Mouse (Mus musculus) neutrophil, adult 5-6 weeks (primary cell): ENCODE results near the gene Phactr3. TPM values are rescaled to one million over a fixed set of nuclear protein-coding genes. Genes with fewer than 3 reads are reported as not detected.

Experiments used
- ATAC-seq: fragments of 151-379, 151-347 bp; 2 replicates; pipeline ENCODE4 v1.8.0; 2017; ENCODE audit warnings: mild to moderate bottlenecking, moderate TSS enrichment; ENCODE audit not compliant: insufficient number of reproducible peaks, poor library complexity, low FRiP score, severe bottlenecking; ENCODE audit errors: extremely low read depth
- total RNA-seq: library from RNA; stranded (forward); fragments of 200-1000 nt; gene quantifications from 2 replicates; pipeline ENCODE4 v1.2.3, GENCODE M21; 2017

Gene Phactr3
- total RNA-seq, 1 experiment from 2014 or later: 1.5 TPM

GRCm38 (mm10) chr2:178175286-178175931 lies 56.6 kb downstream of the Phactr3 start:
- no peak for ATAC-seq

- ATAC-seq: no peak
Observed at GRCm38 (mm10) chr2:178184251-178184650, 65.5 kb downstream of the Phactr3 start.

GRCm38 (mm10) chr2:178184862-178185261 lies 66.1 kb downstream of the Phactr3 start:
- no peak for ATAC-seq

GRCm38 (mm10) chr2:178188988-178189387 lies 70.2 kb downstream of the Phactr3 start:
- no peak for ATAC-seq

- ATAC-seq: no peak
Observed at GRCm38 (mm10) chr2:178192881-178193280, 74.1 kb downstream of the Phactr3 start.

GRCm38 (mm10) chr2:178193445-178193844 lies 74.7 kb downstream of the Phactr3 start:
- ATAC-seq: no peak

- ATAC-seq: no peak
Observed at GRCm38 (mm10) chr2:178194908-178195307, 76.1 kb downstream of the Phactr3 start.

GRCm38 (mm10) chr2:178196038-178196437 lies 77.3 kb downstream of the Phactr3 start:
- ATAC-seq: no peak

GRCm38 (mm10) chr2:178197542-178197941 lies 78.8 kb downstream of the Phactr3 start:
- ATAC-seq: no peak

GRCm38 (mm10) chr2:178204455-178204854 lies 85.7 kb downstream of the Phactr3 start:
- no peak for ATAC-seq

GRCm38 (mm10) chr2:178208186-178208600 lies 89.4 kb downstream of the Phactr3 start:
- ATAC-seq: no peak

- ATAC-seq: no peak
Observed at GRCm38 (mm10) chr2:178213826-178214225, 95.1 kb downstream of the Phactr3 start.

GRCm38 (mm10) chr2:178214531-178214930 lies 95.8 kb downstream of the Phactr3 start:
- ATAC-seq: no peak

- ATAC-seq: no peak
Observed at GRCm38 (mm10) chr2:178218461-178218860, 99.7 kb downstream of the Phactr3 start.

- ATAC-seq: no peak
Observed at GRCm38 (mm10) chr2:178219454-178220147, 100.8 kb downstream of the Phactr3 start.

GRCm38 (mm10) chr2:178220148-178220717 lies 101.5 kb downstream of the Phactr3 start:
- no peak for ATAC-seq

GRCm38 (mm10) chr2:178221003-178221402 lies 102.2 kb downstream of the Phactr3 start:
- ATAC-seq: no peak

GRCm38 (mm10) chr2:178229231-178229630 lies 110.5 kb downstream of the Phactr3 start:
- no peak for ATAC-seq

GRCm38 (mm10) chr2:178233487-178233886 lies 114.7 kb downstream of the Phactr3 start:
- ATAC-seq: no peak

GRCm38 (mm10) chr2:178237056-178237455 lies 118.3 kb downstream of the Phactr3 start:
- ATAC-seq: no peak
